Mouse (Mus musculus): ENCODE results near the gene Cox5b.

Cox5b gene

GRCm38 (mm10) chr1:36683810-36684467, 7.3 kb upstream of the Cox5b start:
- in situ Hi-C loops (cut with MboI, MseI): no loop called here

GRCm38 (mm10) chr1:36690671-36691235, 496 bp upstream of the Cox5b start:
- in situ Hi-C loops (cut with MboI, MseI): loop anchor here in 1 of 2 experiments (5.0 kb wide), 1 partner anchor 82 kb away; no protein-coding TSS in a partner anchor

- in situ Hi-C loops (cut with MboI, MseI): loop anchor here in 1 of 2 experiments (5.0 kb wide), 1 partner anchor 77 kb away; no protein-coding TSS in a partner anchor
Measured at GRCm38 (mm10) chr1:36694871-36695270, 3.6 kb downstream of the Cox5b start.

- in situ Hi-C loops (cut with MboI, MseI): no loop called here
Measured at GRCm38 (mm10) chr1:36696411-36696810, 5.2 kb downstream of the Cox5b start.

GRCm38 (mm10) chr1:36697030-36697429, 5.8 kb downstream of the Cox5b start:
- in situ Hi-C loops (cut with MboI, MseI): no loop called here

GRCm38 (mm10) chr1:36707166-36707565, 15.9 kb downstream of the Cox5b start:
- in situ Hi-C loops (cut with MboI, MseI): loop anchor here in 1 of 2 experiments (5.0 kb wide), 1 partner anchor 60 kb away; no protein-coding TSS in a partner anchor

- in situ Hi-C loops (cut with MboI, MseI): loop anchor here in 1 of 2 experiments (5.0 kb wide), 1 partner anchor 60 kb away; no protein-coding TSS in a partner anchor
Measured at GRCm38 (mm10) chr1:36707797-36708196, 16.5 kb downstream of the Cox5b start.

GRCm38 (mm10) chr1:36708626-36709025, 17.4 kb downstream of the Cox5b start:
- in situ Hi-C loops (cut with MboI, MseI): loop anchor here in 1 of 2 experiments (5.0 kb wide), 1 partner anchor 59 kb away; no protein-coding TSS in a partner anchor

- in situ Hi-C loops (cut with MboI, MseI): loop anchor here in 1 of 2 experiments (5.0 kb wide), 1 partner anchor 58 kb away; no protein-coding TSS in a partner anchor
Measured at GRCm38 (mm10) chr1:36709055-36709853, 18.0 kb downstream of the Cox5b start.

GRCm38 (mm10) chr1:36709854-36710280, 18.6 kb downstream of the Cox5b start, which contains the start of gene 4933424G06Rik:
4933424G06Rik (plus strand) TSS chr1:36710149.
- in situ Hi-C loops (cut with MboI, MseI): loop anchor here in 1 of 2 experiments (5.0 kb wide), 1 partner anchor 57 kb away; no protein-coding TSS in a partner anchor

GRCm38 (mm10) chr1:36711104-36711503, 19.9 kb downstream of the Cox5b start:
- in situ Hi-C loops (cut with MboI, MseI): no loop called here

- in situ Hi-C loops (cut with MboI, MseI): no loop called here
Measured at GRCm38 (mm10) chr1:36714311-36714710, 23.1 kb downstream of the Cox5b start, which contains the start of gene Actr1b. Actr1b (minus strand) TSS chr1:36714422.

- in situ Hi-C loops (cut with MboI, MseI): no loop called here
Measured at GRCm38 (mm10) chr1:36718786-36719185, 27.5 kb downstream of the Cox5b start.

GRCm38 (mm10) chr1:36723146-36724056, 32.2 kb downstream of the Cox5b start:
- in situ Hi-C loops (cut with MboI, MseI): no loop called here

GRCm38 (mm10) chr1:36724057-36724431, 32.8 kb downstream of the Cox5b start:
- in situ Hi-C loops (cut with MboI, MseI): no loop called here

GRCm38 (mm10) chr1:36737300-36737699, 46.1 kb downstream of the Cox5b start:
- in situ Hi-C loops (cut with MboI, MseI): no loop called here

GRCm38 (mm10) chr1:36739231-36739630, 48.0 kb downstream of the Cox5b start:
- in situ Hi-C loops (cut with MboI, MseI): no loop called here

- in situ Hi-C loops (cut with MboI, MseI): no loop called here
Measured at GRCm38 (mm10) chr1:36743046-36743445, 51.8 kb downstream of the Cox5b start.
